Mouse (Mus musculus): ENCODE measurements around the gene Cutc. TPM values are rescaled to one million over a fixed set of nuclear protein-coding genes. Genes with fewer than 3 reads are reported as not detected.

Gene Cutc
- total RNA-seq (2021): 1 to 10 TPM; 6.0 to 7.1 TPM

GRCm38 (mm10) chr19:43752489-43753225 is at the start of gene Cutc, which contains the start of gene Cox15:
Gene Cutc (plus strand): TSS chr19:43752996.
Gene Cox15 (minus strand): TSS chr19:43753000.
- peak; percentile 92 to 96 for DNase-seq (ENCODE audit: extremely low spot score in 1 of 2, low spot score in 1 of 2)

- DNase-seq (ENCODE audit: extremely low spot score in 1 of 2, low spot score in 1 of 2): no peak
Measured at GRCm38 (mm10) chr19:43704211-43704610, 48.6 kb upstream of the Cutc start.

GRCm38 (mm10) chr19:43704787-43705497 is 47.9 kb upstream of the Cutc start:
- no peak for DNase-seq (ENCODE audit: extremely low spot score in 1 of 2, low spot score in 1 of 2)

- DNase-seq (ENCODE audit: extremely low spot score in 1 of 2, low spot score in 1 of 2): no peak
Measured at GRCm38 (mm10) chr19:43708206-43708605, 44.6 kb upstream of the Cutc start.

- no peak for DNase-seq (ENCODE audit: extremely low spot score in 1 of 2, low spot score in 1 of 2)
Measured at GRCm38 (mm10) chr19:43709317-43709716, 43.5 kb upstream of the Cutc start.

- DNase-seq (ENCODE audit: extremely low spot score in 1 of 2, low spot score in 1 of 2): no peak
Measured at GRCm38 (mm10) chr19:43711159-43711916, 41.5 kb upstream of the Cutc start.

GRCm38 (mm10) chr19:43711971-43712370 is 40.8 kb upstream of the Cutc start:
- DNase-seq (ENCODE audit: extremely low spot score in 1 of 2, low spot score in 1 of 2): no peak

GRCm38 (mm10) chr19:43720061-43720460 is 32.7 kb upstream of the Cutc start:
- DNase-seq (ENCODE audit: extremely low spot score in 1 of 2, low spot score in 1 of 2): no peak

- DNase-seq (ENCODE audit: extremely low spot score in 1 of 2, low spot score in 1 of 2): no peak
Measured at GRCm38 (mm10) chr19:43722891-43723290, 29.9 kb upstream of the Cutc start.

- DNase-seq (ENCODE audit: extremely low spot score in 1 of 2, low spot score in 1 of 2): no peak
Measured at GRCm38 (mm10) chr19:43723501-43723900, 29.3 kb upstream of the Cutc start.

GRCm38 (mm10) chr19:43724194-43724593 is 28.6 kb upstream of the Cutc start:
- no peak for DNase-seq (ENCODE audit: extremely low spot score in 1 of 2, low spot score in 1 of 2)

GRCm38 (mm10) chr19:43724821-43725220 is 28.0 kb upstream of the Cutc start:
- no peak for DNase-seq (ENCODE audit: extremely low spot score in 1 of 2, low spot score in 1 of 2)

- no peak for DNase-seq (ENCODE audit: extremely low spot score in 1 of 2, low spot score in 1 of 2)
Measured at GRCm38 (mm10) chr19:43726510-43727146, 26.2 kb upstream of the Cutc start.

GRCm38 (mm10) chr19:43729296-43730036 is 23.3 kb upstream of the Cutc start:
- DNase-seq (ENCODE audit: extremely low spot score in 1 of 2, low spot score in 1 of 2): no peak

- DNase-seq (ENCODE audit: extremely low spot score in 1 of 2, low spot score in 1 of 2): no peak
Measured at GRCm38 (mm10) chr19:43730037-43730428, 22.8 kb upstream of the Cutc start.

GRCm38 (mm10) chr19:43731157-43731556 is 21.6 kb upstream of the Cutc start:
- no peak for DNase-seq (ENCODE audit: extremely low spot score in 1 of 2, low spot score in 1 of 2)

GRCm38 (mm10) chr19:43738409-43738808 is 14.4 kb upstream of the Cutc start:
- DNase-seq (ENCODE audit: extremely low spot score in 1 of 2, low spot score in 1 of 2): no peak

- no peak for DNase-seq (ENCODE audit: extremely low spot score in 1 of 2, low spot score in 1 of 2)
Measured at GRCm38 (mm10) chr19:43743401-43743800, 9.4 kb upstream of the Cutc start.

- DNase-seq (ENCODE audit: extremely low spot score in 1 of 2, low spot score in 1 of 2): no peak
Measured at GRCm38 (mm10) chr19:43745740-43746139, 7.1 kb upstream of the Cutc start.

- DNase-seq (ENCODE audit: extremely low spot score in 1 of 2, low spot score in 1 of 2): no peak
Measured at GRCm38 (mm10) chr19:43747877-43748276, 4.9 kb upstream of the Cutc start.
